In the genomic region with DNA sequence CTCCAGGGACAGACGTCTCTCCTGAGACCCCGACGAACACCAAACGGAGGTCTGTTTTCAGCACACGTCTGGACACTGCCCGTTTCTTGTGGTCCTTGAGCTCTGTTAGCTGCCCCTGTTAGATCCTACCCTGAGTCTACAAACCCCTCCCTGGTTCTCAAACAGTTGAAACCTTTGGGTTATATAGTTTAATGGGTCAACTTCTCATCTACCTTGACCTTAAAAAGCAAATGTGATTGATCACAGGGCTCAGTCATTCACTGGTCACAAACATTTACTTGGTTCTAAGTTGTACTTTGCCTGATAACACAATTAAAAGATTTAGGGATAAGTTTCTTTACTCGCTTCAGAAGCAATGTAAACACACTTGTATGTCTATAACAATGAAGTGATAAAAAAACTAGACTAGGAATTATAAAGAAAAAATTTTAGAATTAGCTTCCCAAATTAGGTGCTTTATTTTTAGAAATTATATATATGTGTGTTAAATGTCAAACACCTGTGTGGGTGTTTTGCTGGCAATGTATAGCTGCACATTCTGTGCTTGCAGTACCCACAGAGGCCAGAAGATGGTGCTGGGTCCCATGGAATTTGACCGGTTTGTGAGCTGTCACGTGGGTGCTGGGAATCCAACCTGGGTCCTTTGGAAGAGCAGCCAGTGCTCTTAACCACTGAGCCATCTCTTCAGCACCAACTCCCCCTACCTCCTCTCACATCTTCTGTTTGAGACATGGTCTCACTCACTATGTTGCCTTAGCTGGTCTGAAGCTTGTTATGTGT, we compare ENCODE assay signal across 14 mouse cellular contexts. TPM values are rescaled to one million over a fixed set of nuclear protein-coding genes. Genes with fewer than 3 reads are reported as not detected.
DNase-seq lines count a peak whose midpoint lies in the region; ATAC-seq and TF ChIP-seq lines count a peak whose summit lies in the region.
"Had no signal": no experiment of that assay in that cellular context is flagged by ENCODE, and none has a peak within 500 bp of the region (broad histone marks: within the 10 kb centered on the region; RNA-seq: fewer than 3 reads in every experiment).

No protein-coding gene starts in this region.

- no peak for ATAC-seq in megakaryocyte, adult 5-6 weeks (ENCODE audit: poor library complexity, severe bottlenecking)
- ATAC-seq: midbrain, embryonic 16.5 days had no signal

- TF ChIP-seq POLR2A in heart, adult 2 months (IDR thresholded peaks at IDR 0.05; ENCODE audit: insufficient read depth, low read depth, low read length) = no peak
- TF ChIP-seq POLR2A in small intestine, adult 2 months (IDR thresholded peaks at IDR 0.05; ENCODE audit: low read depth, low read length) = no peak

- H3K4me3 ChIP-seq in heart, adult 2 months = no peak overlapping the region
- peak overlapping the region; percentile 19 for H3K4me3 ChIP-seq in megakaryocyte, embryonic 14.5 days (replicated peaks)
- no peak overlapping the region for H3K4me3 ChIP-seq in small intestine, adult 2 months (ENCODE audit: low read depth, low read length)
- H3K4me3 ChIP-seq: embryonic facial prominence, embryonic 15.5 days; lung, embryonic 15.5 days had no signal

- intact Hi-C loops in heart, adult 2 months (cut with DNase I) = no loop called here

- peaks cover 3% of the 10 kb centered on the region; the same call in 1 of the 2 replicates for H3K9me3 ChIP-seq in megakaryocyte, embryonic 14.5 days
- H3K9me3 ChIP-seq: embryonic facial prominence, embryonic 15.5 days had no signal

- no peak overlapping the region for H3K27ac ChIP-seq in heart, adult 2 months
- H3K27ac ChIP-seq in small intestine, adult 2 months (ENCODE audit: insufficient read depth, low read depth, low read length) = no peak overlapping the region
- H3K27ac ChIP-seq: embryonic facial prominence, embryonic 15.5 days; lung, embryonic 15.5 days had no signal

- peaks cover 7% of the 10 kb centered on the region for H3K4me1 ChIP-seq in heart, adult 2 months (ENCODE audit: control insufficient read depth, insufficient read depth, low read length)
- peaks cover 45% of the 10 kb centered on the region for H3K4me1 ChIP-seq in megakaryocyte, embryonic 14.5 days
- no peaks in the 10 kb centered on the region for H3K4me1 ChIP-seq in small intestine, adult 2 months (ENCODE audit: control insufficient read depth, insufficient read depth, insufficient read length, low read length)

- DNase-seq in heart, adult 2 months = peak in 1 of 2 experiments; percentile 21
- no peak for DNase-seq in heart, postnatal 4 days
- peak; percentile 48 for DNase-seq in T-cell, adult 2 months (ENCODE audit: low spot score)
- no peak for DNase-seq in ovary, postnatal 14 days (ENCODE audit: low spot score)
- no peak for DNase-seq in kidney, postnatal 25 days
- DNase-seq: adrenal gland, postnatal 36 days; kidney, adult 11 months; layer of hippocampus, adult 9-11 months had no signal

- H3K79me2 ChIP-seq in heart, adult 2 months (replicated peaks; ENCODE audit: control insufficient read depth, insufficient read depth, low read length) = peaks cover 5% of the 10 kb centered on the region; the same call in 1 of the 2 replicates

- peaks cover 5% of the 10 kb centered on the region; the same call in 1 of the 2 replicates for H3K36me3 ChIP-seq in heart, adult 2 months (ENCODE audit: control insufficient read depth, insufficient read depth, low read length)
- peaks cover 31% of the 10 kb centered on the region for H3K36me3 ChIP-seq in megakaryocyte, embryonic 14.5 days (replicated peaks; ENCODE audit: low read length)
- no peaks in the 10 kb centered on the region for H3K36me3 ChIP-seq in small intestine, adult 2 months (ENCODE audit: control insufficient read depth, insufficient read depth, low read length)
- H3K36me3 ChIP-seq: embryonic facial prominence, embryonic 15.5 days; lung, embryonic 15.5 days had no signal

- peak; percentile 65 for TF ChIP-seq CTCF in heart, adult 2 months (IDR thresholded peaks at IDR 0.05)
- TF ChIP-seq CTCF in small intestine, adult 2 months (IDR thresholded peaks at IDR 0.05; ENCODE audit: extremely low read depth, insufficient read length, insufficient replicate concordance, low read depth, low read length) = peak; percentile 56; the same call in 1 of the 2 replicates

- H3K9ac ChIP-seq in heart, adult 2 months (ENCODE audit: low read depth, low read length) = no peak overlapping the region
- H3K9ac ChIP-seq: embryonic facial prominence, embryonic 15.5 days; lung, embryonic 15.5 days had no signal

- no peaks in the 10 kb centered on the region for H3K27me3 ChIP-seq in heart, adult 2 months (ENCODE audit: control insufficient read depth, insufficient read depth, low read length)
- H3K27me3 ChIP-seq in megakaryocyte, embryonic 14.5 days (replicated peaks) = no peaks in the 10 kb centered on the region
- H3K27me3 ChIP-seq in small intestine, adult 2 months (ENCODE audit: control insufficient read depth, insufficient read depth, low read length) = no peaks in the 10 kb centered on the region
- H3K27me3 ChIP-seq: embryonic facial prominence, embryonic 15.5 days; lung, embryonic 15.5 days had no signal

- WGBS in heart, adult 2 months = 83% methylated on average over 9 of the region's 9 CpGs
- WGBS in small intestine, adult 2 months = 78% methylated on average over 9 of the region's 9 CpGs

- TF ChIP-seq EP300 in heart, adult 2 months (IDR thresholded peaks at IDR 0.05; ENCODE audit: insufficient read depth, low read depth, low read length) = no peak

RNA-seq across cellular contexts. Expression of gene Stat5b, which starts 13.4 kb away (rescaled TPM):
- 10 to 100 TPM; 58.6 to 65.2 TPM for total RNA-seq in heart, adult 2 months (2021)
- polyA plus RNA-seq in heart, adult 2 months (2012; rRNA removed) = 35.4 and 50.7 TPM in 2 replicates
- total RNA-seq in heart, postnatal 4 days (2021) = 10 to 100 TPM; 45.4 to 52.4 TPM
- 5.7 and 12.8 TPM in 2 replicates for polyA plus RNA-seq in megakaryocyte, embryonic 14.5 days (2012; ENCODE audit: insufficient read depth, low replicate concordance)
- 40.9 and 47.6 TPM in 2 replicates for total RNA-seq in megakaryocyte, adult 5-6 weeks (2015)
- total RNA-seq in megakaryocyte, adult 5-6 weeks (2017) = 50.6 and 53.2 TPM in 2 replicates
- 9.6 and 10.8 TPM in 2 replicates for polyA plus RNA-seq in small intestine, adult 2 months (2012; rRNA removed)

RNA-seq across cellular contexts. Expression of gene Stat5a, which starts 22.0 kb away (rescaled TPM):
- 10 to 100 TPM; 20.3 to 22.3 TPM for total RNA-seq in heart, adult 2 months (2021)
- polyA plus RNA-seq in heart, adult 2 months (2012; rRNA removed) = 24.3 and 26.6 TPM in 2 replicates
- total RNA-seq in heart, postnatal 4 days (2021) = 10 to 100 TPM; 15.7 to 17.4 TPM
- polyA plus RNA-seq in megakaryocyte, embryonic 14.5 days (2012; ENCODE audit: insufficient read depth, low replicate concordance) = 2.3 and 3.9 TPM in 2 replicates
- 20.0 and 22.5 TPM in 2 replicates for total RNA-seq in megakaryocyte, adult 5-6 weeks (2015)
- total RNA-seq in megakaryocyte, adult 5-6 weeks (2017) = 22.5 and 23.7 TPM in 2 replicates
- polyA plus RNA-seq in small intestine, adult 2 months (2012; rRNA removed) = 6.9 and 7.4 TPM in 2 replicates
